Mouse (Mus musculus): ENCODE measurements around the gene Nrg3. TPM values are rescaled to one million over a fixed set of nuclear protein-coding genes. Genes with fewer than 3 reads are reported as not detected.
"Not testable (repeated sequence)": the region's sequence is repeated elsewhere in the genome, so short reads cannot be mapped to it uniquely, and the experiment has no call there.

The Nrg3 gene
- polyA plus RNA-seq, 1 experiment from 2014 or later = 0.04 TPM

GRCm38 (mm10) chr14:39116522-39117231 lies 356.2 kb downstream of the Nrg3 start:
- not testable (repeated sequence) for ATAC-seq (ENCODE audit: low read depth); H3K9me3 ChIP-seq (ENCODE audit: control insufficient read depth, low read length); H3K4me2 ChIP-seq (ENCODE audit: low read depth, low read length); H3K36me3 ChIP-seq (ENCODE audit: control insufficient read depth, insufficient read depth, low read length); H3K27me3 ChIP-seq (ENCODE audit: control insufficient read depth, insufficient read depth, low read depth, low read length); H3K27ac ChIP-seq (ENCODE audit: low read length); H3K4me1 ChIP-seq (replicated peaks; ENCODE audit: control insufficient read depth, insufficient read depth, low read length); H3K4me3 ChIP-seq (ENCODE audit: low read length); H3K9ac ChIP-seq (ENCODE audit: low read length)
- 79% methylated on average over 3 of the region's 3 CpGs for WGBS

- Histone ChIP-seq H3K4me3 (ENCODE audit: low read length) (no peak overlapping the region), H3K4me2 (ENCODE audit: low read depth, low read length) (no peak overlapping the region), H3K27ac (ENCODE audit: low read length) (no peak overlapping the region), H3K9me3 (ENCODE audit: control insufficient read depth, low read length) (no peaks in the 10 kb centered on the region), H3K27me3 (ENCODE audit: control insufficient read depth, insufficient read depth, low read depth, low read length) (no peaks in the 10 kb centered on the region), H3K9ac (ENCODE audit: low read length) (no peak overlapping the region), H3K4me1 (replicated peaks; ENCODE audit: control insufficient read depth, insufficient read depth, low read length) (no peaks in the 10 kb centered on the region), H3K36me3 (ENCODE audit: control insufficient read depth, insufficient read depth, low read length) (no peaks in the 10 kb centered on the region)
- WGBS = 69% methylated on average over 3 of the region's 3 CpGs
- no peak for ATAC-seq (ENCODE audit: low read depth)
Observed at GRCm38 (mm10) chr14:39109566-39109965, 363.3 kb downstream of the Nrg3 start.

GRCm38 (mm10) chr14:39106776-39107175 lies 366.1 kb downstream of the Nrg3 start:
- no peak for ATAC-seq (ENCODE audit: low read depth)
- no peak overlapping the region for H3K4me2 ChIP-seq (ENCODE audit: low read depth, low read length)
- no peak overlapping the region for H3K4me3 ChIP-seq (ENCODE audit: low read length)
- no peak overlapping the region for H3K9ac ChIP-seq (ENCODE audit: low read length)
- no peak overlapping the region for H3K27ac ChIP-seq (ENCODE audit: low read length)
- H3K27me3 ChIP-seq (ENCODE audit: control insufficient read depth, insufficient read depth, low read depth, low read length) = no peaks in the 10 kb centered on the region
- H3K36me3 ChIP-seq (ENCODE audit: control insufficient read depth, insufficient read depth, low read length) = no peaks in the 10 kb centered on the region
- H3K4me1 ChIP-seq (replicated peaks; ENCODE audit: control insufficient read depth, insufficient read depth, low read length) = no peaks in the 10 kb centered on the region
- no peaks in the 10 kb centered on the region for H3K9me3 ChIP-seq (ENCODE audit: control insufficient read depth, low read length)
- WGBS = 77% methylated on average over 3 of the region's 3 CpGs

- Histone ChIP-seq H3K27me3 (ENCODE audit: control insufficient read depth, insufficient read depth, low read depth, low read length) (no peaks in the 10 kb centered on the region), H3K27ac (ENCODE audit: low read length) (no peak overlapping the region), H3K36me3 (ENCODE audit: control insufficient read depth, insufficient read depth, low read length) (no peaks in the 10 kb centered on the region), H3K4me2 (ENCODE audit: low read depth, low read length) (no peak overlapping the region), H3K9me3 (ENCODE audit: control insufficient read depth, low read length) (no peaks in the 10 kb centered on the region), H3K9ac (ENCODE audit: low read length) (no peak overlapping the region), H3K4me3 (ENCODE audit: low read length) (no peak overlapping the region), H3K4me1 (replicated peaks; ENCODE audit: control insufficient read depth, insufficient read depth, low read length) (no peaks in the 10 kb centered on the region)
- ATAC-seq (ENCODE audit: low read depth) = no peak
- WGBS = 50% methylated on average over 1 of the region's 1 CpGs
Observed at GRCm38 (mm10) chr14:39095219-39095618, 377.7 kb downstream of the Nrg3 start.

GRCm38 (mm10) chr14:39079461-39079860 lies 393.4 kb downstream of the Nrg3 start:
- H3K9ac ChIP-seq (ENCODE audit: low read length) = no peak overlapping the region
- H3K4me3 ChIP-seq (ENCODE audit: low read length) = no peak overlapping the region
- H3K27ac ChIP-seq (ENCODE audit: low read length) = no peak overlapping the region
- no peaks in the 10 kb centered on the region for H3K27me3 ChIP-seq (ENCODE audit: control insufficient read depth, insufficient read depth, low read depth, low read length)
- no peaks in the 10 kb centered on the region for H3K9me3 ChIP-seq (ENCODE audit: control insufficient read depth, low read length)
- H3K4me1 ChIP-seq (replicated peaks; ENCODE audit: control insufficient read depth, insufficient read depth, low read length) = no peaks in the 10 kb centered on the region
- 56% methylated on average over 1 of the region's 1 CpGs for WGBS
- no peak overlapping the region for H3K4me2 ChIP-seq (ENCODE audit: low read depth, low read length)
- H3K36me3 ChIP-seq (ENCODE audit: control insufficient read depth, insufficient read depth, low read length) = no peaks in the 10 kb centered on the region
- ATAC-seq (ENCODE audit: low read depth) = no peak

- ATAC-seq (ENCODE audit: low read depth) = no peak
- no peaks in the 10 kb centered on the region for H3K9me3 ChIP-seq (ENCODE audit: control insufficient read depth, low read length)
- H3K27me3 ChIP-seq (ENCODE audit: control insufficient read depth, insufficient read depth, low read depth, low read length) = no peaks in the 10 kb centered on the region
- H3K36me3 ChIP-seq (ENCODE audit: control insufficient read depth, insufficient read depth, low read length) = no peaks in the 10 kb centered on the region
- whole genome bisulfite sequencing = 90% methylated on average over 2 of the region's 2 CpGs
- no peaks in the 10 kb centered on the region for H3K4me1 ChIP-seq (replicated peaks; ENCODE audit: control insufficient read depth, insufficient read depth, low read length)
- no peak overlapping the region for H3K4me3 ChIP-seq (ENCODE audit: low read length)
- no peak overlapping the region for H3K4me2 ChIP-seq (ENCODE audit: low read depth, low read length)
- no peak overlapping the region for H3K9ac ChIP-seq (ENCODE audit: low read length)
- H3K27ac ChIP-seq (ENCODE audit: low read length) = no peak overlapping the region
Observed at GRCm38 (mm10) chr14:39051542-39051941, 421.3 kb downstream of the Nrg3 start.

GRCm38 (mm10) chr14:39049021-39049420 lies 423.9 kb downstream of the Nrg3 start:
- H3K9ac ChIP-seq (ENCODE audit: low read length) = no peak overlapping the region

GRCm38 (mm10) chr14:39044290-39044689 lies 428.6 kb downstream of the Nrg3 start:
- Histone ChIP-seq H3K4me3 (ENCODE audit: low read length) (no peak overlapping the region), H3K4me2 (ENCODE audit: low read depth, low read length) (no peak overlapping the region), H3K9me3 (ENCODE audit: control insufficient read depth, low read length) (no peaks in the 10 kb centered on the region), H3K27me3 (ENCODE audit: control insufficient read depth, insufficient read depth, low read depth, low read length) (no peaks in the 10 kb centered on the region), H3K4me1 (replicated peaks; ENCODE audit: control insufficient read depth, insufficient read depth, low read length) (no peaks in the 10 kb centered on the region), H3K27ac (ENCODE audit: low read length) (no peak overlapping the region), H3K9ac (ENCODE audit: low read length) (no peak overlapping the region), H3K36me3 (ENCODE audit: control insufficient read depth, insufficient read depth, low read length) (no peaks in the 10 kb centered on the region)
- 66% methylated on average over 1 of the region's 1 CpGs for WGBS
- ATAC-seq (ENCODE audit: low read depth) = no peak

More at GRCm38 (mm10) chr14:39049021-39049420, 423.9 kb downstream of the Nrg3 start:
- Histone ChIP-seq H3K27ac (ENCODE audit: low read length) (no peak overlapping the region), H3K27me3 (ENCODE audit: control insufficient read depth, insufficient read depth, low read depth, low read length) (no peaks in the 10 kb centered on the region), H3K36me3 (ENCODE audit: control insufficient read depth, insufficient read depth, low read length) (no peaks in the 10 kb centered on the region), H3K9me3 (ENCODE audit: control insufficient read depth, low read length) (no peaks in the 10 kb centered on the region), H3K4me3 (ENCODE audit: low read length) (no peak overlapping the region), H3K4me1 (replicated peaks; ENCODE audit: control insufficient read depth, insufficient read depth, low read length) (no peaks in the 10 kb centered on the region), H3K4me2 (ENCODE audit: low read depth, low read length) (no peak overlapping the region)
- WGBS = 47% methylated on average over 2 of the region's 2 CpGs
- ATAC-seq (ENCODE audit: low read depth) = no peak

- no peak overlapping the region for H3K4me2 ChIP-seq (ENCODE audit: low read depth, low read length)
- no peak overlapping the region for H3K4me3 ChIP-seq (ENCODE audit: low read length)
- H3K9me3 ChIP-seq (ENCODE audit: control insufficient read depth, low read length) = no peaks in the 10 kb centered on the region
- ATAC-seq (ENCODE audit: low read depth) = no peak
- H3K27ac ChIP-seq (ENCODE audit: low read length) = no peak overlapping the region
- 76% methylated on average over 3 of the region's 3 CpGs for WGBS
- no peaks in the 10 kb centered on the region for H3K27me3 ChIP-seq (ENCODE audit: control insufficient read depth, insufficient read depth, low read depth, low read length)
- H3K9ac ChIP-seq (ENCODE audit: low read length) = no peak overlapping the region
- H3K4me1 ChIP-seq (replicated peaks; ENCODE audit: control insufficient read depth, insufficient read depth, low read length) = no peaks in the 10 kb centered on the region
- no peaks in the 10 kb centered on the region for H3K36me3 ChIP-seq (ENCODE audit: control insufficient read depth, insufficient read depth, low read length)
Observed at GRCm38 (mm10) chr14:39043793-39044192, 429.1 kb downstream of the Nrg3 start.

- no peaks in the 10 kb centered on the region for H3K9me3 ChIP-seq (ENCODE audit: control insufficient read depth, low read length)
- H3K36me3 ChIP-seq (ENCODE audit: control insufficient read depth, insufficient read depth, low read length) = no peaks in the 10 kb centered on the region
- H3K4me2 ChIP-seq (ENCODE audit: low read depth, low read length) = no peak overlapping the region
- no peak overlapping the region for H3K27ac ChIP-seq (ENCODE audit: low read length)
- no peaks in the 10 kb centered on the region for H3K27me3 ChIP-seq (ENCODE audit: control insufficient read depth, insufficient read depth, low read depth, low read length)
- H3K4me3 ChIP-seq (ENCODE audit: low read length) = no peak overlapping the region
- no peak for ATAC-seq (ENCODE audit: low read depth)
- WGBS = 67% methylated on average over 5 of the region's 5 CpGs
- H3K9ac ChIP-seq (ENCODE audit: low read length) = no peak overlapping the region
- no peaks in the 10 kb centered on the region for H3K4me1 ChIP-seq (replicated peaks; ENCODE audit: control insufficient read depth, insufficient read depth, low read length)
Observed at GRCm38 (mm10) chr14:39043384-39043783, 429.5 kb downstream of the Nrg3 start.

All from lung, embryonic 16.5 days (tissue).